ENCODE assay signal across 9 mouse cellular contexts in the genomic region with DNA sequence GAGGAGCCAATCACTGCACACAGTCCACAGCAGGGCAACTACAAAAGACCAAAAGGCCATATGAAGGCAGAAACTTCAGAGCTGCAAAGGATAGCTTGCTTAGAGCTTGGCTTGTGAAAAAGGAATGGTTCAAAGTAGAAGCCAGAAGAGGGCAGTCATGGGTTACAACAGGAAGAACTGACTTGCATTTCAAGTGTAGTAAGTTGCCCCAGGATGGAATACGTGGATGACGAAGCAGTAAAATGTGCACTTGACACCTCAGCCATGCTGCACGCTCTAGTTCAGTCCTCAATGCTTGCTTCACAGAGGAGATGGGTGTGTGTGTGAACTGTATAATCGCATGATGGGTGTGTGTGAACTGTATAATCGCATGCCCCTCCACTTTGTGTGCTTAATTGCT. TPM values are rescaled to one million over a fixed set of nuclear protein-coding genes. Genes with fewer than 3 reads are reported as not detected.
DNase-seq lines count a peak whose midpoint lies in the region; TF ChIP-seq lines count a peak whose summit lies in the region.
"Had no signal": no experiment of that assay in that cellular context is flagged by ENCODE, and none has a peak within 500 bp of the region (broad histone marks: within the 10 kb centered on the region; RNA-seq: fewer than 3 reads in every experiment).

No protein-coding gene starts in this region.

- H3K27ac ChIP-seq in ES-E14 (ENCODE audit: insufficient read depth, low read depth, low read length, poor library complexity, severe bottlenecking) = no peak overlapping the region

- H3K9me3 ChIP-seq in ES-E14 (ENCODE audit: control insufficient read depth, insufficient read depth, low read depth, low read length) = no peaks in the 10 kb centered on the region

- H3K36me3 ChIP-seq in ES-E14 (ENCODE audit: control insufficient read depth, insufficient read depth, low read length, poor library complexity, severe bottlenecking) = peaks cover 13% of the 10 kb centered on the region

- 38% methylated on average over 5 of the region's 5 CpGs for WGBS in large intestine, adult 2 months

- H3K9ac ChIP-seq in ES-E14 (ENCODE audit: insufficient read depth, low read depth, low read length, poor library complexity, severe bottlenecking) = no peak overlapping the region

- peaks cover 0 to 2% of the 10 kb centered on the region in 2 experiments; a peak in 1 of 4 replicates for H3K4me1 ChIP-seq in ES-E14 (ENCODE audit: control insufficient read depth in 2 of 2, insufficient read depth in 2 of 2, low read length in 2 of 2, poor library complexity in 1 of 2)

- DNase-seq in left cerebral cortex, postnatal 25 days (ENCODE audit: low spot score in 2 of 2) = peak; percentile 13 to 38
- DNase-seq in left cerebral cortex, postnatal 4 days = no peak
- DNase-seq in ES-E14 (ENCODE audit: low read depth, low spot score) (no peak), ZHBTc4 (ENCODE audit: low read depth, low spot score) (peak; percentile 61)
- peak; percentile 6 for DNase-seq in large intestine, adult 2 months (ENCODE audit: low read depth, low spot score)
- DNase-seq in natural killer cell, adult 2 months (ENCODE audit: low spot score in 2 of 2) = no peak
- DNase-seq in ovary, adult 18-20 months (ENCODE audit: low spot score) = no peak
- no peak for DNase-seq in cerebellum, adult 11-12 months
- DNase-seq: spleen, adult 18-20 months had no signal

- no peak overlapping the region for H3K4me3 ChIP-seq in ES-E14 (ENCODE audit: insufficient read depth in 1 of 2, low read depth in 1 of 2, low read length in 2 of 2, poor library complexity in 1 of 2, severe bottlenecking in 1 of 2)

- intact Hi-C loops in left cerebral cortex, postnatal 25 days (cut with DNase I) = no loop called here
- intact Hi-C loops in left cerebral cortex, postnatal 4 days (cut with DNase I) = no loop called here

- in situ Hi-C loops in ES-E14 (cut with MboI; ENCODE audit: low sequenced_read_pairs in 2 of 2, unreplicated experiment in 2 of 2) = no loop called here

TF ChIP-seq in ES-E14, 5 proteins besides CTCF, POLR2A, EP300 and RAD21:
- TF ChIP-seq CHD2 (IDR thresholded peaks at IDR 0.05; ENCODE audit: low read depth, low read length) (no peak), MAFK (IDR thresholded peaks at IDR 0.05; ENCODE audit: insufficient read depth, low read depth, low read length) (peak; percentile 31; the same call in 1 of the 2 replicates)

RNA-seq across cellular contexts. Expression of a gene that starts 27.3 kb away (rescaled TPM):
- 10 to 100 TPM; 82.3 to 84.3 TPM for total RNA-seq in left cerebral cortex, postnatal 25 days (2021)
- 100 to 1,000 TPM; 127 to 137 TPM for total RNA-seq in left cerebral cortex, postnatal 4 days (2021)
- total RNA-seq in ES-E14 (2012; rRNA removed) = 3.3 and 4.3 TPM in 2 replicates
- 14.6 and 23.4 TPM in 2 replicates for polyA plus RNA-seq in large intestine, adult 2 months (2012; rRNA removed)

RNA-seq across cellular contexts. Expression of a gene that starts 47.9 kb away (rescaled TPM):
- total RNA-seq in left cerebral cortex, postnatal 25 days (2021) = 10 to 100 TPM; 33.1 to 36.8 TPM
- total RNA-seq in left cerebral cortex, postnatal 4 days (2021) = 10 to 100 TPM; 26.7 to 27.1 TPM
- 23.5 and 24.2 TPM in 2 replicates for total RNA-seq in ES-E14 (2012; rRNA removed)
- 9.0 and 10.7 TPM in 2 replicates for polyA plus RNA-seq in large intestine, adult 2 months (2012; rRNA removed)

Comparison
In these comparisons a context has a peak if more than half of its experiments do, and no peak if none do; other contexts are left out.
1. DNase-seq: peak in left cerebral cortex, postnatal 25 days (2 of 2), ZHBTc4 (single experiment) and large intestine, adult 2 months (single experiment); none in left cerebral cortex, postnatal 4 days (single experiment), ES-E14 (single experiment), natural killer cell, adult 2 months (0 of 2), ovary, adult 18-20 months (single experiment) and cerebellum, adult 11-12 months (single experiment).
2. RNA of a gene that starts 27.3 kb away (total RNA-seq): 127 to 137 TPM in left cerebral cortex, postnatal 4 days and 82.3 to 84.3 TPM in left cerebral cortex, postnatal 25 days; 3.3 to 4.3 TPM in ES-E14; every median in the first group is over 10 times any median in the second.